ENCODE assay signal across 8 mouse cellular contexts in the genomic region with DNA sequence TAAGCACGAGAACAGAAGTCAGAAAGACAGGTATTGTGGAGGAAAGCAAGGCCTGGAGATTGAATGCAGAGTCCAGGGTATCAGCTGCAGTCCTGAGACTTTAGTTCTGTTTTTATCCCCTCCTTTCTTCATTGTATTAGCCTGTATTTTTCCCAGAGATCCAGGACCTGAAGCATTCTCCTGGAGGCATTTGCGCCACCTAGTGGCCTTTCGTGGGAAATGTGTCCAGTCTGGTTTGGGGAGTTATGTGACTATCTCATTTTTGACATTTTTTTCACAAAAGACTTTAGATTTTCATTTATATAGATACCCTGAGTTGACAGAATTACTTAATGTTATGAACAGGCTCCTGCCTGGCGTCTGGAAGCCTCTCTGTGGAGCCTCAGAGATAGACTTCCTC. TPM values are rescaled to one million over a fixed set of nuclear protein-coding genes. Genes with fewer than 3 reads are reported as not detected.
DNase-seq lines count a peak whose midpoint lies in the region; ATAC-seq and TF ChIP-seq lines count a peak whose summit lies in the region.

No protein-coding gene starts in this region.

- 0 out of 2 replicates have a peak, but pooled peaks cover 4% of the 10 kb centered on the region for H3K4me1 ChIP-seq in forebrain, postnatal 0 days (ENCODE audit: insufficient read depth)
- H3K4me1 ChIP-seq in hindbrain, embryonic 10.5 days (replicated peaks), result peaks cover 20% of the 10 kb centered on the region

- H3K9ac ChIP-seq in forebrain, postnatal 0 days, result no peak overlapping the region

- in situ Hi-C loops in Patski (cut with MboI; ENCODE audit: low pct_unique_long_range_greater_than_20kb), result loop anchor here (5.0 kb wide), 1 partner anchor 37 kb away; no protein-coding TSS in a partner anchor

- no peak overlapping the region for H3K4me3 ChIP-seq in forebrain, postnatal 0 days (ENCODE audit: low read depth, low read length)
- H3K4me3 ChIP-seq in hindbrain, embryonic 10.5 days, result peak overlapping the region; percentile 98

- WGBS in forebrain, postnatal 0 days, result 4% methylated on average over 4 of the region's 4 CpGs
- WGBS in hindbrain, embryonic 10.5 days, result 5% methylated on average over 4 of the region's 4 CpGs

- H3K9me3 ChIP-seq in forebrain, postnatal 0 days (ENCODE audit: low read length), result no peaks in the 10 kb centered on the region
- H3K9me3 ChIP-seq in hindbrain, embryonic 10.5 days, result no peaks in the 10 kb centered on the region

- no peaks in the 10 kb centered on the region for H3K27me3 ChIP-seq in Patski
- H3K27me3 ChIP-seq in forebrain, postnatal 0 days (ENCODE audit: insufficient read depth, low read length), result no peaks in the 10 kb centered on the region
- H3K27me3 ChIP-seq in hindbrain, embryonic 10.5 days (ENCODE audit: insufficient read depth, poor library complexity, severe bottlenecking), result no peaks in the 10 kb centered on the region

- H3K36me3 ChIP-seq in forebrain, postnatal 0 days (ENCODE audit: insufficient read depth), result peaks cover 20% of the 10 kb centered on the region
- H3K36me3 ChIP-seq in hindbrain, embryonic 10.5 days, result peaks cover 43% of the 10 kb centered on the region

- ATAC-seq in Patski, result no peak
- no peak for ATAC-seq in forebrain, postnatal 0 days

- no peak for DNase-seq in Patski (ENCODE audit: low read depth, low spot score)
- DNase-seq in cerebellum, adult 8-10 months, result peak; percentile 81
- peak; percentile 90 for DNase-seq in forebrain, postnatal 0 days
- peak; percentile 79 for DNase-seq in hindbrain, embryonic 10.5 days (ENCODE audit: low spot score)
- DNase-seq in layer of hippocampus, postnatal 14 days (ENCODE audit: low spot score in 2 of 2), result peak; percentile 72 to 83
- peak; percentile 86 for DNase-seq in lung, postnatal 10 days
- DNase-seq in retina, embryonic 14.5 days (ENCODE audit: low spot score), result peak; percentile 92
- peak; percentile 68 for DNase-seq in urinary bladder, postnatal 25 days (ENCODE audit: low spot score)

- CTCF ChIA-PET in Patski (lab: Charles Lee), result interaction anchor here (1.0 to 8.9 kb wide), 5 partner anchors 26 to 71 kb away, joined by 3 to 81 read pairs (median 4); no protein-coding TSS in a partner anchor

- H3K4me2 ChIP-seq in forebrain, postnatal 0 days (ENCODE audit: low read depth), result peak overlapping the region; percentile 77

- no peak overlapping the region for H3K27ac ChIP-seq in forebrain, postnatal 0 days (ENCODE audit: low read depth, low read length)
- H3K27ac ChIP-seq in hindbrain, embryonic 10.5 days, result no peak overlapping the region

- POLR2A ChIA-PET in Patski (lab: Charles Lee), result interaction anchor here (0.7 to 2.3 kb wide), 2 partner anchors 16 to 42 kb away, joined by 3 to 10 read pairs; no protein-coding TSS in a partner anchor

- peak; percentile 94 for TF ChIP-seq CTCF in Patski (IDR thresholded peaks at IDR 0.05)
- TF ChIP-seq CTCF in forebrain, postnatal 0 days (IDR thresholded peaks at IDR 0.05; ENCODE audit: low read depth), result peak; percentile 89

RNA-seq across cellular contexts. Expression of a gene that starts 1.8 kb away (rescaled TPM):
- 7.9 TPM for polyA plus RNA-seq in Patski (2021)
- total RNA-seq in forebrain, postnatal 0 days (2014; rRNA removed), result 8.5 and 11.0 TPM in 2 replicates
- polyA plus RNA-seq in forebrain, postnatal 0 days (2015; fragmentation: Nextera tagmentation; extraction: Ambion mirVana), result 3.6 and 6.1 TPM in 2 replicates
- 10.5 and 12.4 TPM in 2 replicates for polyA plus RNA-seq in hindbrain, embryonic 10.5 days (2016; fragmentation: Nextera tagmentation; extraction: Ambion mirVana)
- total RNA-seq in layer of hippocampus, postnatal 14 days (2021), result 1 to 10 TPM; 9.4 to 9.7 TPM

RNA-seq across cellular contexts. Expression of a gene that starts 30.5 kb away (rescaled TPM):
- 5.1 TPM for polyA plus RNA-seq in Patski (2021)
- 24.2 and 26.3 TPM in 2 replicates for total RNA-seq in forebrain, postnatal 0 days (2014; rRNA removed)
- 22.9 and 25.1 TPM in 2 replicates for polyA plus RNA-seq in forebrain, postnatal 0 days (2015; fragmentation: Nextera tagmentation; extraction: Ambion mirVana)
- polyA plus RNA-seq in hindbrain, embryonic 10.5 days (2016; fragmentation: Nextera tagmentation; extraction: Ambion mirVana), result 5.8 and 6.6 TPM in 2 replicates
- 10 to 100 TPM; 80.5 to 82.7 TPM for total RNA-seq in layer of hippocampus, postnatal 14 days (2021)

RNA-seq across cellular contexts. Expression of a gene that starts 41.0 kb away (rescaled TPM):
- polyA plus RNA-seq in Patski (2021), result 0.05 TPM
- 0.08 and 0.24 TPM in 2 replicates for total RNA-seq in forebrain, postnatal 0 days (2014; rRNA removed)
- polyA plus RNA-seq in forebrain, postnatal 0 days (2015; fragmentation: Nextera tagmentation; extraction: Ambion mirVana), result 0.20 and 0.21 TPM in 2 replicates
- polyA plus RNA-seq in hindbrain, embryonic 10.5 days (2016; fragmentation: Nextera tagmentation; extraction: Ambion mirVana), result 0.35 and 0.47 TPM in 2 replicates
- under 1 TPM; 0.21 to 0.45 TPM for total RNA-seq in layer of hippocampus, postnatal 14 days (2021)

RNA-seq across cellular contexts. Expression of a gene that starts 50.4 kb away (rescaled TPM):
- polyA plus RNA-seq in Patski (2021), result not detected
- 0.08 and 2.0 TPM in 2 replicates for total RNA-seq in forebrain, postnatal 0 days (2014; rRNA removed)
- 0.19 and 0.25 TPM in 2 replicates for polyA plus RNA-seq in forebrain, postnatal 0 days (2015; fragmentation: Nextera tagmentation; extraction: Ambion mirVana)
- polyA plus RNA-seq in hindbrain, embryonic 10.5 days (2016; fragmentation: Nextera tagmentation; extraction: Ambion mirVana), result 0.83 and 1.8 TPM in 2 replicates
- under 1 TPM; 0.65 to 0.83 TPM for total RNA-seq in layer of hippocampus, postnatal 14 days (2021)
